Mouse (Mus musculus) MEL-GATA-1-ER (cell line): ENCODE measurements around the gene Bbs7.
A peak's percentile ranks its signal among the peaks of the same experiment; 100 is the strongest.
"Not testable (repeated sequence)": the region's sequence is repeated elsewhere in the genome, so short reads cannot be mapped to it uniquely, and the experiment has no call there.

Experiments
- DNase-seq: peaks from one replicate; pipeline ENCODE4 v3.0.0-alpha.2; 2012; ENCODE audit warnings: low read depth; ENCODE audit errors: extremely low read depth

Bbs7 gene

GRCm38 (mm10) chr3:36613202-36613907 is at the start of gene Bbs7:
TSS of gene Bbs7 (minus strand) at chr3:36613477.
- DNase-seq = peak; percentile 51

- not testable (repeated sequence) for DNase-seq
Measured at GRCm38 (mm10) chr3:36645245-36645559, 31.9 kb upstream of the Bbs7 start.

- no peak for DNase-seq
Measured at GRCm38 (mm10) chr3:36644554-36645244, 31.4 kb upstream of the Bbs7 start.

- no peak for DNase-seq
Measured at GRCm38 (mm10) chr3:36643354-36643753, 30.1 kb upstream of the Bbs7 start.

GRCm38 (mm10) chr3:36642736-36643135 is 29.5 kb upstream of the Bbs7 start:
- DNase-seq = no peak

- DNase-seq = peak; percentile 3
Measured at GRCm38 (mm10) chr3:36640787-36641186, 27.5 kb upstream of the Bbs7 start.

- no peak for DNase-seq
Measured at GRCm38 (mm10) chr3:36635449-36635848, 22.2 kb upstream of the Bbs7 start.

GRCm38 (mm10) chr3:36626803-36627202 is 13.5 kb upstream of the Bbs7 start:
- no peak for DNase-seq

GRCm38 (mm10) chr3:36618181-36618580 is 4.9 kb upstream of the Bbs7 start:
- DNase-seq = no peak

GRCm38 (mm10) chr3:36613908-36614255 is 605 bp upstream of the Bbs7 start:
- no peak for DNase-seq

GRCm38 (mm10) chr3:36612687-36613086 is 590 bp downstream of the Bbs7 start:
- DNase-seq = no peak

GRCm38 (mm10) chr3:36605894-36606783 is 7.1 kb downstream of the Bbs7 start:
- peak; percentile 55 for DNase-seq

GRCm38 (mm10) chr3:36599773-36600172 is 13.5 kb downstream of the Bbs7 start:
- not testable (repeated sequence) for DNase-seq

GRCm38 (mm10) chr3:36598811-36599210 is 14.5 kb downstream of the Bbs7 start:
- DNase-seq = no peak

GRCm38 (mm10) chr3:36571827-36572378 is 41.4 kb downstream of the Bbs7 start, which contains the start of gene Ccna2:
TSS of gene Ccna2 (minus strand) at chr3:36572150.
- DNase-seq = peak; percentile 96

- DNase-seq = no peak
Measured at GRCm38 (mm10) chr3:36571361-36571826, 41.9 kb downstream of the Bbs7 start.

GRCm38 (mm10) chr3:36569836-36570235 is 43.4 kb downstream of the Bbs7 start:
- peak; percentile 34 for DNase-seq

GRCm38 (mm10) chr3:36563666-36564065 is 49.6 kb downstream of the Bbs7 start:
- no peak for DNase-seq

- no peak for DNase-seq
Measured at GRCm38 (mm10) chr3:36559606-36560005, 53.7 kb downstream of the Bbs7 start.

- no peak for DNase-seq
Measured at GRCm38 (mm10) chr3:36557601-36558000, 55.7 kb downstream of the Bbs7 start.

GRCm38 (mm10) chr3:36552406-36553047 is 60.8 kb downstream of the Bbs7 start, which contains the start of gene Exosc9:
TSS of gene Exosc9 (plus strand) at chr3:36552606.
- peak; percentile 46 for DNase-seq
